Mouse (Mus musculus): ENCODE measurements around the gene Nfyb. TPM values are rescaled to one million over a fixed set of nuclear protein-coding genes. Genes with fewer than 3 reads are reported as not detected.

Gene Nfyb
- total and polyA plus RNA-seq, 2 experiments from 2014 or later = 26.5 to 44.0 TPM

DNA sequence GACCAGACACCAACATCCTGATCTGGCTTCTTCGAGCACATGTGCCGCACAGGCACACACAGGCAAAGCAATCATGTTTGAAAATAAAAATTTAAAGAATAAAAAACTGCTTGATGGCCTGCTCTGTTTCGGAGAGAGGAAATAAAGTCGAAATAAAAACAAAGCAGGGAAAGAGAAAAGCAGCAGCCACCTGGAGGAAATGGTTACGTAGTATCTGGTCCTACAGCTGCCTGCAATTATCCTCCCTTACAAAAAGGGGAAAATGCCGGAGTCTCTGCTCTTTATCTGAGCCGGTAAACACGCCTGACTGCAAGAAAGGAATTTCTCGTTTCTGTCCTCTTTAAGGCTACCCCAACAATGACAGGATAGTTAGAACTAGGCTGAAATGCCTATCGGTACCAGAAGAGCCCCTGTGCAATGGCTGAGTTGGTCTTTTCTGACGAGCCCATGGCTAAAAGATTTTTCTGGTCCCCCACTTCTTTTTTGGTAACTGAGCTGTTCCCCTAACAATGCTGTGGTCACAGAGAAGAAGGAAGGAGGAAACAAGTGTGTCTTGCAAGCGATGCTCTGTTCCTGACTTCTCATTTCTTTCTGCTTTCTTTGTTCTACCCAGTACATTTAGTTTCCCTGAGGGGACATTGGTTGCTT lies 32.7 kb upstream of the Nfyb start:
- H3K4me2 ChIP-seq (ENCODE audit: low read depth, low read length, poor library complexity, severe bottlenecking) = no peak overlapping the region
- no peaks in the 10 kb centered on the region for H3K4me1 ChIP-seq (ENCODE audit: insufficient read depth, low read length)
- TF ChIP-seq CTCF (IDR thresholded peaks at IDR 0.05) = no peak
- no peaks in the 10 kb centered on the region for H3K36me3 ChIP-seq (ENCODE audit: insufficient read depth, low read length)
- H3K9ac ChIP-seq (replicated peaks; ENCODE audit: low read length, poor library complexity, severe bottlenecking) = no peak overlapping the region
- no peak for DNase-seq (ENCODE audit: low spot score)
- 50% methylated on average over 12 of the region's 12 CpGs for WGBS
- H3K27me3 ChIP-seq (ENCODE audit: insufficient read depth, low read length) = no peaks in the 10 kb centered on the region
- ATAC-seq (ENCODE audit: low FRiP score) = no peak
- no peak overlapping the region for H3K4me3 ChIP-seq (ENCODE audit: low read depth, low read length)
- no peaks in the 10 kb centered on the region for H3K9me3 ChIP-seq (ENCODE audit: low read length)
- H3K27ac ChIP-seq (ENCODE audit: low read depth, low read length) = no peak overlapping the region

DNA sequence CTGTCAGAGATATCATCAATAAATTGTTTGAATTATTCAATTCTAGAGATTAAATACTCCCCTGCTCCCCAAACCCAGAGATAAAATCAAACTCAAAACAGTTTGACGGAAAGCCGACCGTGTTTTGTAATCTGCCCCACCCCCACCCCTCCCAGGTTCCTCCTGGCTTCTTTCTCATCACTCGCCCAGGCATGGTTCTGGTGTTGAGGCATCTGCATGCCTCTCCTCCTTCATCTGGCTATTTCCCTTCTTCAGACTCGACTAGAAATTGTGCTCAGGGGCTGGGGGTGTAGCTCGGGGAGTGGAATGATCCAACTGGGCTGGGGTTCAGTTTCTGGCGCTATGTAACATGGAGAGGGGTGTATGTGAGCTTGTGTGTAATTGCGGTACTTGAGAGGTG lies 31.8 kb upstream of the Nfyb start:
- DNase-seq (ENCODE audit: low spot score) (no peak), ATAC-seq (ENCODE audit: low FRiP score) (no peak)
- Histone ChIP-seq H3K4me1 (ENCODE audit: insufficient read depth, low read length) (no peaks in the 10 kb centered on the region), H3K4me3 (ENCODE audit: low read depth, low read length) (no peak overlapping the region), H3K27ac (ENCODE audit: low read depth, low read length) (no peak overlapping the region), H3K4me2 (ENCODE audit: low read depth, low read length, poor library complexity, severe bottlenecking) (no peak overlapping the region), H3K9ac (replicated peaks; ENCODE audit: low read length, poor library complexity, severe bottlenecking) (no peak overlapping the region), H3K27me3 (ENCODE audit: insufficient read depth, low read length) (no peaks in the 10 kb centered on the region), H3K9me3 (ENCODE audit: low read length) (no peaks in the 10 kb centered on the region), H3K36me3 (ENCODE audit: insufficient read depth, low read length) (no peaks in the 10 kb centered on the region)
- no peak for TF ChIP-seq CTCF (IDR thresholded peaks at IDR 0.05)
- WGBS = 53% methylated on average over 8 of the region's 8 CpGs

DNA sequence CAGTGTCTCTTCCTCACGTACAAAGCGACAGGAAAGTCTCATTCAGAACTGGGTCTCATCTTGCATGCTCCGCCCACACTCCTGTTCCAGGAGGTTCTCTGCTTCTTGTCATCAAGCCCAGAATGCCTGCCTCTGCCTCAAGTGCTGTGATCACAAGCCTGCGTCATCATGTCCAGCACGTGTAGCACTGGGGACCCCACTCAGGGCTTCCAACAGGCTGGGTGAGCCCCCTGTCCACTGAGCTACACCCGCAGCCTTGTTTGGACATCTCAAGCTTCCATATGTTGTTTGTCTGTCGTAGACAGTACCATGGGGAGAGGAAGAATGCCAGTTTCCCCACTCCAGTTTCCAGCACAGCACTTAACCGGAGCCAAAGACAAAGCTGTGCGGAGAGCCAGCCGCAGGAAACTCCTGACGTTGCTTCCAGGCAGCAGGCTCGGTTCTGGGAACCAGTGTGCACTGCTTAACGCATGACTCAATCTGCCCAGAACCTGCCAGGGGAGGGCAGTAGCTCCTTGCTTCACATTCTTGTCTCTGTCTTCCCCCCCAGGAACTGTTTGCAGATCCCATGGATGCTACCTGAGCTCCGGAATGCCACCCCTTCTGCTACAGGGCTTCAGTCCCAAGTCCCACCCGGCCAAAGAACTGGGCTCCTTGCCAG lies 31.3 kb upstream of the Nfyb start:
- peak; percentile 52 for ATAC-seq (ENCODE audit: low FRiP score)
- WGBS = 44% methylated on average over 15 of the region's 15 CpGs

DNA sequence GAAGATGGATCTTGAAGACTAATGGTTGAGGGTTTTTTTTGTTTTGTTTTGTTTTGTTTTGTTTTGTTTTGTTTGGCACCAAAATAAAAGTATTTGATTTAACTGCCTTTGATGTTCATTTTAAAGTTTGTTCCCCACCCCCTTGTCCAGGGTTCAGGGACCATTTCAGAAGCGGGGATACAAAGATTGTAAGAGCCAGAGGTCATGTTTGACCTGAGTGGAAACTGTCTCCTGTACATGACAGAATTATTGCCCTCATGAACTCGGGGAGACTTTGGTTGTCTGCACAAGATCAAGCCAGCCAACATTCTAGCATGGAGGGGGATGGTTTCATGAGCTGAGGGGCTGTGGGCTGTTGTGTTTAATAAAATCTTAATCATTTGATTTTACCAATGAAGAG lies 28.4 kb upstream of the Nfyb start:
- ATAC-seq (ENCODE audit: low FRiP score) = no peak
- no peak overlapping the region for H3K27ac ChIP-seq (ENCODE audit: low read depth, low read length)
- H3K4me3 ChIP-seq (ENCODE audit: low read depth, low read length) = no peak overlapping the region
- no peaks in the 10 kb centered on the region for H3K27me3 ChIP-seq (ENCODE audit: insufficient read depth, low read length)
- H3K4me1 ChIP-seq (ENCODE audit: insufficient read depth, low read length) = no peaks in the 10 kb centered on the region
- no peak overlapping the region for H3K9ac ChIP-seq (replicated peaks; ENCODE audit: low read length, poor library complexity, severe bottlenecking)
- no peaks in the 10 kb centered on the region for H3K36me3 ChIP-seq (ENCODE audit: insufficient read depth, low read length)
- TF ChIP-seq CTCF (IDR thresholded peaks at IDR 0.05) = no peak
- no peak overlapping the region for H3K4me2 ChIP-seq (ENCODE audit: low read depth, low read length, poor library complexity, severe bottlenecking)
- WGBS = 68% methylated on average over 2 of the region's 2 CpGs
- no peak for DNase-seq (ENCODE audit: low spot score)
- no peaks in the 10 kb centered on the region for H3K9me3 ChIP-seq (ENCODE audit: low read length)

More for the DNA sequence above, 31.3 kb upstream of the Nfyb start:
- no peak overlapping the region for H3K9ac ChIP-seq (replicated peaks; ENCODE audit: low read length, poor library complexity, severe bottlenecking)
- peak; percentile 59 for TF ChIP-seq CTCF (IDR thresholded peaks at IDR 0.05)
- no peaks in the 10 kb centered on the region for H3K36me3 ChIP-seq (ENCODE audit: insufficient read depth, low read length)
- H3K4me1 ChIP-seq (ENCODE audit: insufficient read depth, low read length) = no peaks in the 10 kb centered on the region
- peak; percentile 66 for DNase-seq (ENCODE audit: low spot score)
- H3K27me3 ChIP-seq (ENCODE audit: insufficient read depth, low read length) = no peaks in the 10 kb centered on the region
- H3K27ac ChIP-seq (ENCODE audit: low read depth, low read length) = no peak overlapping the region
- peak overlapping the region; percentile 15; the same call in 1 of the 2 replicates for H3K4me2 ChIP-seq (ENCODE audit: low read depth, low read length, poor library complexity, severe bottlenecking)
- no peak overlapping the region for H3K4me3 ChIP-seq (ENCODE audit: low read depth, low read length)
- H3K9me3 ChIP-seq (ENCODE audit: low read length) = no peaks in the 10 kb centered on the region

DNA sequence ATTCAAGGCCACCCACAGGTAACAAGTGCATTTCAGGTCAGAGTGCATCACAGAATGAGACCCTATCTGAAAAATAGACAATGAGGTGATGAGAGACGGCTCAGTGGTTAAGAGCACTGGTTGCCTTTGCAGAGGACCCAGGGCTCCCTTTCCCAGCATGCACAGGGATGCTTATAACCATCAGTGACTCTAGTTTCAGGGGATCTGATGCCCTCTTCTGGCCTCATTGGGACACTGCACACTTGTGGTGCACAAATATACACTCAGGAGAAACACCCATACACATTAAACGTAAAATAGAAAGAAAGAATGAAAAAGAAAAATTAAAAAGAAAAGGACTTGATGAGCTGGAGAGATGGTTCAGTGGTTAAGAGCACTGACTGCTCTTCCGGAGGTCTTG lies 27.8 kb upstream of the Nfyb start:
- Histone ChIP-seq H3K27ac (ENCODE audit: low read depth, low read length) (no peak overlapping the region), H3K4me3 (ENCODE audit: low read depth, low read length) (no peak overlapping the region), H3K4me2 (ENCODE audit: low read depth, low read length, poor library complexity, severe bottlenecking) (no peak overlapping the region), H3K4me1 (ENCODE audit: insufficient read depth, low read length) (no peaks in the 10 kb centered on the region), H3K9ac (replicated peaks; ENCODE audit: low read length, poor library complexity, severe bottlenecking) (no peak overlapping the region), H3K9me3 (ENCODE audit: low read length) (no peaks in the 10 kb centered on the region), H3K36me3 (ENCODE audit: insufficient read depth, low read length) (no peaks in the 10 kb centered on the region), H3K27me3 (ENCODE audit: insufficient read depth, low read length) (no peaks in the 10 kb centered on the region)
- TF ChIP-seq CTCF (IDR thresholded peaks at IDR 0.05) = peak; percentile 6; the same call in 1 of the 2 replicates
- ATAC-seq (ENCODE audit: low FRiP score) (no peak), DNase-seq (ENCODE audit: low spot score) (no peak)
- WGBS = 93% methylated on average over 3 of the region's 3 CpGs

DNA sequence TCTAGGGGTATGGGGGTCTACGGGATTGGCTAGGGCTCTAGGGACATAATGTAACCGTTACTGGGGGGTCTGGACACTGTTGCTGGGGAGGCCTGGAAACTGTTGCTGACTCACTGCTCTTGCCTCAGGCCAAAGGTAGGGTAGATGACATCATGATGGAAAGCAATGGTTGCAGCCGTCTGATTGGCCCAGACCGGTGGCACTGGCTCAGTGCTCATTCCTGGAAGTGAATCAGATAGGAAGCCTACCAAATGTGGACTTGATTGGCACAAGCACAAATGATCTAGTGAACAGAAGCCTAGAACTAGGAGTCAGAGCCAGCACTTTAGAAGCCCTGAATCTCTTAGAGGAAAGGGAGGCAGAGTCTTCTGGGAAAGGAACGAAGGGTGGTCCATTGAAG lies 26.6 kb upstream of the Nfyb start:
- WGBS = 89% methylated on average over 5 of the region's 5 CpGs
- H3K9me3 ChIP-seq (ENCODE audit: low read length) = no peaks in the 10 kb centered on the region
- ATAC-seq (ENCODE audit: low FRiP score) (no peak), DNase-seq (ENCODE audit: low spot score) (no peak)
- no peaks in the 10 kb centered on the region for H3K27me3 ChIP-seq (ENCODE audit: insufficient read depth, low read length)
- no peaks in the 10 kb centered on the region for H3K4me1 ChIP-seq (ENCODE audit: insufficient read depth, low read length)
- TF ChIP-seq CTCF (IDR thresholded peaks at IDR 0.05) = no peak
- no peak overlapping the region for H3K27ac ChIP-seq (ENCODE audit: low read depth, low read length)
- no peak overlapping the region for H3K4me3 ChIP-seq (ENCODE audit: low read depth, low read length)
- H3K4me2 ChIP-seq (ENCODE audit: low read depth, low read length, poor library complexity, severe bottlenecking) = no peak overlapping the region
- no peaks in the 10 kb centered on the region for H3K36me3 ChIP-seq (ENCODE audit: insufficient read depth, low read length)
- H3K9ac ChIP-seq (replicated peaks; ENCODE audit: low read length, poor library complexity, severe bottlenecking) = no peak overlapping the region

Measured in midbrain, postnatal 0 days (tissue).